Mouse (Mus musculus) monocyte, adult 2 months (primary cell): ENCODE data around the gene Ifi27l2a.

Experiments
- DNase-seq, 2 experiments: peaks; one replicate each; pipeline ENCODE4 v3.0.0; 2022; ENCODE audit warnings: low spot score in 2 of 2, low read depth in 1 of 2

The Ifi27l2a gene

GRCm38 (mm10) chr12:103426710-103427109 is 16.8 kb downstream of the Ifi27l2a start:
- no peak for DNase-seq

- peak; percentile 97 for DNase-seq
Measured at GRCm38 (mm10) chr12:103425729-103426470, 17.6 kb downstream of the Ifi27l2a start, which contains the start of gene Ddx24. Ddx24 (minus strand) TSS chr12:103425830.

GRCm38 (mm10) chr12:103425016-103425728 is 18.3 kb downstream of the Ifi27l2a start:
- DNase-seq = no peak

GRCm38 (mm10) chr12:103408144-103408543 is 35.3 kb downstream of the Ifi27l2a start:
- DNase-seq = no peak

GRCm38 (mm10) chr12:103407720-103408119 is 35.8 kb downstream of the Ifi27l2a start, which contains the start of gene 9330161L09Rik:
9330161L09Rik (minus strand) TSS chr12:103407820.
- no peak for DNase-seq

- DNase-seq = no peak
Measured at GRCm38 (mm10) chr12:103404131-103404530, 39.3 kb downstream of the Ifi27l2a start.

GRCm38 (mm10) chr12:103396751-103397150 is 46.7 kb downstream of the Ifi27l2a start:
- no peak for DNase-seq

GRCm38 (mm10) chr12:103395486-103396275 is 47.8 kb downstream of the Ifi27l2a start:
- no peak for DNase-seq

- no peak for DNase-seq
Measured at GRCm38 (mm10) chr12:103393528-103393927, 50.0 kb downstream of the Ifi27l2a start.
